Mouse (Mus musculus) kidney, postnatal 25 days (tissue): ENCODE results near the gene Il1r1.
A peak's percentile ranks its signal among the peaks of the same experiment; 100 is the strongest.

Experiments used
- DNase-seq, 2 experiments: peaks; one replicate each; pipeline ENCODE4 v3.0.0; 2021; ENCODE audit warnings: mixed read lengths in 2 of 2

Gene Il1r1

DNA sequence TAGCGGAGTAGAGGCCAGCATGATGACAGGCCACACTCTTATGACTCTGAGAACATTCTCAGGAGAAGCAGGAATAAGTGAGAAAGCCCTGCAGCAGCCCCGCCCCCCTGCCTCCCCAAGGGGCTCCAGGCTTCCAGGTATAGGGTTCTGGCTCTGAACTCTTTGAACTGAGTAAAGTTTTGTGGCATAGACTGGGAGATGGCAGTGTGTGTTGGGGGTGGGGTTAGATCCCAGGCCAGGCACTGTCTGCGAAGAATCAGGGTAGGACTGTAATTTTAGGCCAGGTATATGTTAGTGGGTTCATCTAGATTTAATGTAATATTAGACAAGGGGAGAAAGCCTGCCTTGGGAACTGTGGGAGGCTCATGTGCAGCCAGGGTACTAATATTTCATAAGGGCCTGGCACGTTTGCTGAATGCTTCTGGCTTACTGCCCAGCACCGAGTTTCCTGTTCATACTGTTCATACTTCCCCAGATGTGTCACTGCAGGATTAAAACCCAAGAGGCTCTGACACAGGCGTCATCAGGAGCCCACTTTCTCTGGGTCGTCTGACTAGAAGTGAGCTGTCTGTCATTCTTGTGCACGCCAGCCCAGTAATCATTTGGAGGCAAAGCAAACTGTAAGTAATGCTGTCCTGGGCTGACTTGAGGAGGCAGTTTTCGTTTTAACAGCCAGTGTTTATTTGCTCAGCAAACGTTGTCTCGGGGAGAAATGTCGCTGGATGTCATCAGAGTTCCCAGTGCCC is at the start of gene Il1r1:
Il1r1 (plus strand) TSS at position 542 of the 746 bp plus-strand sequence.
- peak; percentile 88 to 92 for DNase-seq

DNA sequence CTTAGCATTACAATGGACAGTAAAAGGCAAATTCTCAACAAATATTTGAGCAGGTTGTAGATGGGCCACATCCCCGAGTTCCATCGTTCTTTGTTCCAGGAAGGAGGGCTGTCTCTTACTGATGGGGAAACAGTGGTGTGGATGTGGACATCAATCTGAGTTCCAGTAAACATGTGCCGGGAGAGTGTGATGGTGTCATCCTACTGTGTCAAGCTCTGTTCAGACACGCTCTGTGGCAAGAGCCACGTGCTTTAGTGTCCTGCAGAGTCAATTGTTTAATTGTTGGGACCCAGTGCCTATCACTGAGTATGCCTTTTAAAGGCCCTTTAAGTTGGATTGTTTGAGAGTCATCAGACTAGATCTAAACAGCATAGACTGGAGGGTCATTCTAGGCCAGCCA is 49.8 kb upstream of the Il1r1 start:
- DNase-seq: no peak

DNA sequence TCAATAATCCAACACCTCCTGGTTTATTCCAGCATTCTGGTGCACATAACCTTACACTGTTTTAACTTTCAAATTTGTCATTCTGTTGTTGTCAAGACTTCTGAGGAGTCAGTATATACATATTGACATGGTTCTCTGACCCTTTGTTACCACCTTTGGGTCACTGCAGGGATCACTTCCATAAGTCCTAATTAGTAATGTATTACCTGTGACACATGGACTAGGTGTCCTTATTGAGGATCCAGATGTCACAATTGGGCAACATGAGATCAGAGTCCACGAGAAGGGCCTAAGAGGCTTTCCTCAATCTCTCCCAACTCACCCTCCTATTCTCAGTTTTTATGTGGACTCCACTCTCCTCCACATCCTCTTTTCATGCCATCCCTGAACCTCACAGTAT is 49.1 kb upstream of the Il1r1 start:
- no peak for DNase-seq

DNA sequence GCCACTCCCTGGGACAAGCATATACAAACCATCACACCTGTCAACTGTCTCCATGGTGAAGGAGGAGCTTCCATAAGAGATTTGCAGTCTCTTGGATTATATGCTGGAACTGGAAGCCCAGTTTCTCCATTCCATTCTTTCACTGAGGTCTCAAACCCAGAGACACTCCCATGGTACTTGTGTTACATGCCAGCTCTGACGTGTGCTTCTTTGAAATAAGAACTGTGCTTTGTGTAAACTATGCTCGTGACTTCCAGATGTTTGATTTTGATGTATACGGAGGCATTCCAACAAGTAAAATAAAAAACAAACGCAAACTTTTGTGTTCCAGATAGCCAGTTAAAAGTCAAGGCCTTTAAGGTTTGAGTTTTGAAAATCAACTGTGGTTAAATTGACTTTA is 45.8 kb upstream of the Il1r1 start:
- no peak for DNase-seq

DNA sequence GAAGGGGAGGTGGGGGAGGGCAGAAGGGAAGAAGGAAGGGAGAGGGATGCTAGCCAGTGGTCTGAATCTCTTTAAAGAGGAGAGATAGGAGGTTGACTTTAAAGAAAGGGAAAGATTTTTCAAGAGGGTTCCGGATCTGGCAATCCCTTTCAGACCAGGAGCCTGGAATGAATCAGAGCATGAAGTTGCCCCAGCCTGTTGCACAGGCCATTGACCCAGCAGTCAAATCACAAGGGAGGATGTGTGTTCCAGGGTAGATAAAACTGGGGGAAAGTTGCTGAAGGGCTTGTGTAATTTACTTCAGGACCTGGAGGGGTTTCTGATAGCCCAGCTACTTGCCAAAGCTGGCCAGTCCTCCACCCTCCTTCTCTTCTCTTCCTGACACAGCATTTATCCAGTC is 45.4 kb upstream of the Il1r1 start:
- no peak for DNase-seq

DNA sequence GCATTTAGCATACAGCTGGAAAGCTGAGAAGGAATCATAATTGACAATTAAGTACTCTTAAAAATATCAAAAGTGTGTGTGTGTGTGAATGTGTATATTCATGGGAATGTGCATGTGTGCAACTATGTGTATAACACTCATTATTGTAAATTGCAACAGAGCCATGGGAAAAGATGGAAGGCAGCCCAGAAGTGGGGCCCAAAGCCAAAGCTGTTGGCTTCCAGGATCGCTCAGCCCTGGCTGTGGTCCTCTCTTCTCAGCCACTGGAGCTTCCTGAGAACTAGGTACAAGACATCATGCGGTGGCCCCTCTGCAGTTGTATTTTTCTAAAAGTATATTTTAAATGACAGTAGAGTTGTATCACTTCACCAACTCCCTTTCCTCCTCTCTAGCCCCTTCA is 44.0 kb upstream of the Il1r1 start:
- DNase-seq: no peak

DNA sequence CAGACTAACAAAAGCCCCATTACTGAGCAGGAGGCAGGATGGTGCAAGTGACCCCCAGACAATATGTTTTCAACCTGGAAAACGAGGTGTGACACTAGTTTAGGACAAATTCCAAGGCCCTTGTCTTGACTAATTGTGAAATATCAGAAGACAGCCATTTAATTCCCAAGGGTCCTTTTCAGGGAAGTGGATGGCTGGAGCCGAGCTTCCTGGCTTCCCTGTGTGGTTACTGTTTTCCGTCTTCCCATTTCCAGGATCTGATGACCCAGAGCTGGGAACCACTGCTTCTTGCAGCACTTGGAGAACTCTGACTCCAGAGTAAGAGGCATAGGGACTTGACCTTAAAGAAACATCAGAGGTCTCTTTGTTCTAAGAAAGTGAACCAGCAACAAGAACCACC is 43.2 kb upstream of the Il1r1 start:
- no peak for DNase-seq

DNA sequence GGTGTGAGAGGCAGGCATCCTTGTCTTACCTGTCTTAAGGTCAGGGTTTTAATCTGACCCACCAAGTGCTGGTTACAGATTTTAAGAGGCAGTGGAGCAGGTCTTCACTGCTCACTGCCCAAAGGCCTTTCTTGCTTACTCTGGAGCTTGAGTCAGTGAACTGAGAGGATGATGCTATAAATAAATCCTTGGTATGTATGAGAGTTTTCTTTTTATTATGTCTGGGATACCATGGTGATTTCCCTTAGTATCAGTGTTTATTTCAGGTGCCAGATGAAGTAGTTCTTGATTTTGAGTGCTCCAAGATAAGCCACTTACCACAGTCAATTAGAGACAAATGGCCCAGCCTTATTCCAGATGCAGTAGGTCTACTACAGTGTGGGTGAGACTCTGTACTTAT is 41.5 kb upstream of the Il1r1 start:
- DNase-seq: no peak

DNA sequence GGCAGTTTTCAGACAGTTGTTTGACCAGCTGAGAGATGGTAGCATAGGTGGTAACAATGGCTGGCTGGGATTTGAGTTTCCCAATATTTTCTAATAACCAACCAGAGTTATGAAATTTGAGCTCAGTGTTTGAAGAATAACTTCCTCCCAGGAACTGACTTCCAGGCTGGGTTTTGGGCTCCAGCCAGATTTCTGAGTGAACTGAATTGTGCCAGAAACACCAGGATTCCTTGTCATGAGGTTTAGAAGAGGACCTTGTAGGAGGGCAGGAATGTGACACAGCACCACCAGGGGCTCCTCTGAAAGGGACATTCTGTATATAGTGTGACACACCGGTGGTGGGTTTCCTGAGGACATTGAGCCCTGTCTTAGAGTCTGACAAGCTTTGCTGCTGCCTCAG is 36.9 kb upstream of the Il1r1 start:
- peak; percentile 66 to 74 for DNase-seq

DNA sequence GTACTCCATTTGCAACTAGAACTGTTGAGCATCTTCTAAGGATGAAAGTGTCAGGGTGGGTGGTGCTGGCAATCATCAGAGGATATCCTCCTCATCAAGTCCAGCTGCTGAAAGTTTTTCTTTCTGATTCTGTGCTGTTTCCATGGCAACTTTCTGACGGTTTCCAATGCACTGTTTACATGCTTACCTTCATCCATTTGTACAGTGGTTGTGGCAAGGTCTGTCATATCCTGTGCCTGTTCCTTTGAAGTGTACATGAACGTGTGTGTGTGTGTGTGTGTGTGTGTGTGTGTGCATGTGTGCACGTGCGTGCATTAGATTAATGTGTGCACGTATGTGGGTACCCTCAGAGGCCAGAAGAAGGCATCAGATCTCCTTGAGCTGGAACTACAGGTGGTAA is 34.9 kb upstream of the Il1r1 start:
- DNase-seq: no peak

DNA sequence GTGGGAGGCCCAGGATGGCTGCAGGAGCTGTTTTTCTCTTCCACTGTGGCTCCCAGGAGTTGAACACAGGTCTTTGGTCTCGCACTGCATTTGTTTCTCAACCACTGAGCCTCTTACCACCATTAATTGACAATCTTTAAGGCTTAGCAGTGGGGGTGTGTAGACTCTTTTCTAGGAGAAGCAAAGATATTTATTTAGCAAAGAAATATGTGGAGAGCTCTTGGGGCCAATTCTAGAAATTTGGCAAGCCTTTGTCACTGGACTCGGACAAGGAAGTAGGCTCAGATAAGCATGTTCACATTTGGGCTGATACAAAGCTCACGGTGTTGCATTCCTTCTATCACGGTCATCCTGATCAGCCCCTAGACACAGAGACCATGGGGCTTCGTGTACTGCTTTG is 34.0 kb upstream of the Il1r1 start:
- no peak for DNase-seq

DNA sequence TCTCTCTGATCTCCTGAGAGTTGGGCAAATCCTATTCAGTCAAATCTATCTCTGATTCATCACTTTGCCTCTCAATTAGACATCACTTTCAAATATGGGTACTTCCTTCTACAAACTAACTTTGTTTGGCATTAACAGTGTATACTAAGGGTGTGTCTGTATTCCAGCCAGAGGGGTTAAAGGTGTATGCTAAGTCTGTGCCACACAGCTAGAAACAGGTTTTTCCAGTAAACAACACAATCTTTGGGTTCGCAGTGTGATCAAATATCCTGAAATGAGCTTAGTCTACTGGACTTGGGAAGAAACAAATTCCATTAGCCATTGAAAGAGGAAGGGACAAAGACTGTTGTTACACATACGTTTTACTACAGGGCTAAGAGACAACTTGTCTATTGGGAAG is 30.6 kb upstream of the Il1r1 start:
- DNase-seq: no peak

DNA sequence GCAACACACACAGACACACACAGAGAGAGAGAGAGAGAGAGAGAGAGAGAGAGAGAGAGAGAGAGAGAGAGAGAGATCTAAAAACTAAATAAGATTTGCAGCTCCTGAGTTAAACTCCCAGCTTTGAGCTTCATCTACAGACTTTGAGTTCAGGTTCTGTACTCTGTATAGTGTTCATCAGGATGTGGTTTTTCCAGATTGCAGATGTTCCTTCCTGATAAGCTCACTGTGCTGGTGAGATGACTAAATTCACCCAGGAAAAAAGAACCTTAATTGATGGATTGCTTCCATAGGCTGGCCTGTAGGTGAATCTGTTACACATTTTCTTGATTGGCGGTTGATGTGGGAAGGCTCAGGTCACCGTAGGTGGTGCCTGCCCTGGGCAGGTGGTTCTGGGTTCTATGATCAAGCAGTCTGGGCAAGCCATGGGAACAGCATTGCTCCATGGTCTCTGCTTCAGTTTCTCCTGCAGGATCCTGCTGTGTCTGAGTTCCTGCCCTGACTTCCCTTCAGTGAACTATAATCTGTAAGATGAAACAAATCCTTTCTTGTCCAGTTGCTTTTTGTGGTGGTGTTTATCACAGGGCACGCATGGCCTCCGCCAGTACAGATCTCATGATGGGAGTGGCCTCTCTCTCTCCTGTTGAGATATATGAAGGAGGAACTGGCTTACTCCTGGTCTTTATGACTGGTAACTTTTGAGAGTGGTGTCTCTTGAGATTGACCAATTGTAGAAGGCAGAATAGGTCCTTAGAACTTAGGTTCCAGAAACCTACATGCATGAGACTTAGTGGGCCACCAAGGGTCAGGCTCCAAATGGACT is 11.3 kb upstream of the Il1r1 start:
- DNase-seq: no peak

DNA sequence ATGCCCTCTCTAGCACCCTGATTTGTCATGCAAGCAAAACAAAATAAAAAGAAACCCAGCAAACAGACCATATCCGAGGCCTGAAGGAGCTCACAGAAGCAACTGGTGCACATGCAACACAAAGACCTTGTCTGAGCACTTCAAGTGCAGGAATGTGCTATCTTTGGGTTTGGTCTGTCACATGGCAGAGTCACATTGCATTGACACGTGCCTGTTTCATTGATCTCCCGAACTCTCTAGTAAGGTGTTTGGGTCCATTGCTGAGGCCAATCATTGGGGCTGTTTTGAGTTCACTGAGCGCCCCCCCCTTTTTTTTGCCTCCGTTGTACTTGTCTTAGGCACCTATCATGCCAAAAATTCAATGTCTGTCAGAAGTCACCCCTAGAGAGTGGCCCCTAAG is 7.4 kb upstream of the Il1r1 start:
- no peak for DNase-seq

DNA sequence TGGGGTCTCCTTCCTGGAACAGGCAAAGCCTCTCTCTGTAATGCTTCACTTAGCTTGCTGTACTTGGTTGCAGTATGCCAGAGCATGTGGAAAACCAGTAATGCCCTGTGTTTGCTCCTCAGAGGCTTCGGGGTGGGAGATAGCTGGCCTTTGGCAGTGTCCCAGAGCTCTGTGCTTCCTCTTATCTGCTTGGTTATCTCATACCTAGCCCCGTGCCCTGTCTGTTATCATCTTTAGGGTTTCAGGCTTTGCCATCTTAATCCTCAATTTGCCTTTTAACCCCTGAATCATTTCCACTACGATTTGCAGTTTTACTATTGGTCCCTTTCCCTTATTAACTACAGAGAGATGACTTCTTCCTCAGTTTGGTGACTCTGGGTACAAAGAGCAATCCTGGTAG is 6.3 kb upstream of the Il1r1 start:
- DNase-seq: no peak

DNA sequence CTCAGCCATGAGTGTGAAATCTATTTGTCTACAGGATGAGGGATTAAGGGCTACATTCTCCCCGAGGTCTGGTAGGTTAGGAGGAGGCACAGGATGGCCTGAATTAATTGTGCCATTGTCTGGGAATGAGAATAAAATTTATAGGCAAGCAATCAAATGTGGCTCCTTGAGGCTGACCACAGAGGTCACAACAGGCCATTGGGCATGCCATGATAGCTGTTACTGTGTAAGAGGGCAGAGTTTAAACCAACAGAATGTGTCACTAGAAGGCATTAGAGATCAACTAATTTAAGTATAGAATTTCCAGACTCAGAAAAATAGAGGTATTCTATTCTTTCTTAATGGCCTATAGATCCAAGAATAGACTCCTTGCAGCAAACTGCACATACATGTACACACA is 4.3 kb upstream of the Il1r1 start:
- no peak for DNase-seq

DNA sequence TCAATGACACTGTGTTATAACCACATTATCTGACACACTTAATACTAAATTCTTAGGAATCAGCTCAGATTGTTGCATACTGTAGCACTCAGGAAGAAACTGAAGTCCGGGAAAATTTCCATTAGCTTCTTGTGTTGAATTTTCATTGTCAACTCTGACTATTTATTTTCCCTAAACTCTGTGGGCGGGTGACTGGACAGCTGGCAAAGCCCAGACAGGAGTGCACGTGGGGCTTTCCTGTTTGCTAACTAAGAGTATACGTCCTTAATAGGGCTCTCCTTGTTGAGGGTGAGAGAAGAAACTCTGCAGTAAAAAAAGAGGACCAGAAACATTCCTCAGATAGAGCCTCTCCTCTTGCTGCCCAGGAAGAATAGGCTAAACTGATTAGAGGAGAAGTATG is 3.0 kb upstream of the Il1r1 start:
- no peak for DNase-seq

DNA sequence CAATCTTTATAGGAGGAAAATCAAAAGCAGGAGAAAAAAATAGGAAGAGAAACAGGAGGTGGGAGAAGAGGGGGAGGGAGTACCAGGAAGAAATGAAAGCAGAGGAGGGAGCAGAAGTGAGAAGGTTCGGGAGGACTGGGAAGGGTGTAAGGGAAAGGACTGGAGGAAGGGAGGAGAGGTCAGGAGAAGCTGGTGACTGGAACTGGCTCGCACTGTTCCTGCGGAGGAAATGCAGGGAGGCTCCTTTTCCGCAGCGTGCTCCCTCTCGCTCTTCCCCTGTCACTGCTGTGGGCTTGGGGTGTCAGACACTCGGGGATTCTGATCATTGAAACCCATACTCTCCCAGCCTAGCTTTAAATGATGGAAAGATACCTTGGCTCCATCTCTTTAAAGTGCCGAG is 2.2 kb upstream of the Il1r1 start:
- peak; percentile 12 to 51 for DNase-seq

DNA sequence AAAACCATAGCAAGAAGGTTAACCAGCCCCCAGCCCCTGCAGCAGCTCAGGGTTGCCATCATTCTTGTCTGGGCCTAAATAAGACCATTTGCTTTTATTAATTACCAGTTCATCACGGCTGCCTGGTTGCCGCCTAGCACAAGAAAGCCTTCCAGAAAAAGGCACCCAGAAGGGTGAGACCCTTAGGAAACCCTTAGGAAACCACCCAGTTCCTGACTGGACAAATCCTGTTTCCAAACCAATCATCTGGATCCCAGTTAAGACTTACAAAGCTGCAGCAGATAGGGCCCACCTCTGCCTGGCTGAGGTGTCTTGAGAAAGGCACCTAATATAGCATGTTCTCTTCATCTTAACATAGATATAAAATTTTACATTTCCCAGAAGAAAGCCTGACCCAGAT is 1.3 kb upstream of the Il1r1 start:
- no peak for DNase-seq

DNA sequence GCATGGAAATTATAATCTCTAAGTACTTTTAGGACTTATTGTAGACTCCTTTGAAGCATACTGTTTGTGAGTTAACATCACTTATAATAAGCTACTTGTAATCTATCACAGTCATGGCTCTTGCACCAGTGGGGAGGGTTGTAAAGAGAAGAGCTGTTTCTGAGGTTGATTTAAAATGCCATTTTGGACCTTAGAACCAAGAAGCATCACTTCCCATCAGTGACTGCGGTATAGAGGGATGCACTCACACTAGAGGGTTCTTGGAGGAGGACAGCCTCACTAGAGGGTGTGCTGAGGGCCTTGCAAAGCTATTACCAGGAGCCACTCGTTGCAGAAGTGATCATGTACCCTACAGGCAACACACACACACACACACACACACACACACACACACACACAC is 700 bp downstream of the Il1r1 start:
- no peak for DNase-seq

DNA sequence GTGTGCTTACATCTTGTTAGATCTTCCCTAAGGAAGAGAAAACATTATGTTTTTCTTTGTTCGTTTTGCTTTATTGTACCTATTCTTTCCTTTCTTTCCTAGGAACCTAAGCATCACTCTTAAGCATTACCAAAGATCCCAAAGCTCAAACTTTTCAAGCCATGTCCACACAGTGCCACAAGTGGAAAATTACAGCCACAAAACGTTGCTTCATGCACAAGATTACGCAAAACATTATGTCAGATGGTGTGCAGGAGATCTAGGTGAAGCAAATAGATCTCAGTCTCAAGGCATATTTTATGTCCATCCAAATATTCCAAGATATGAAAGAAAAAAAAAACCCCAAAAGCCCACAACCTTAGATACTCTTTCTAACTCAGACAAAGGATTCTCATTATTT is 4.2 kb downstream of the Il1r1 start:
- no peak for DNase-seq

DNA sequence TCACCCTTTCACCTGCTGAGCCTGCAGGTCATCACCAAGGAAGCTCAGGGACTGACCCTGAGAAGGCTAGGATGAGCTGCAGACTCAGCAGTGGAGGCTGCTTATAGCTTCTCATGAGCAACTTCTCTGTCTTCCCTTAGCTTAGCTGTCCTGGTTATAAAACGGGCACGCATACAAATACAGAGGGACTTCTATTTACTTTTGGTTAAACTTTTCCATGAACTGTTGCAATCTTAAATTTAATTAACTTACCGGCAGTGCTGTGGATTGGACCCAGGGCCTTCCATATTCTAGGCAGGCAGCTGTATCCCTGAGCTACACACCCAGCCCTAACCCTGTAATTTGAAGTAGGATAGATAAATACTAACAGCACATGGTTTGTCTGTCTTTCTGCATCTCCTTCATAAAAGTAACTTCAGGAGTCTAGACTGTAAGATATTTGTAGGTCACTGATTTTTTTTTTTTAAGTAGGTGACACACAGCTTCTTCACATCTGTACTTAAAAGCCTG is 4.9 kb downstream of the Il1r1 start:
- no peak for DNase-seq

DNA sequence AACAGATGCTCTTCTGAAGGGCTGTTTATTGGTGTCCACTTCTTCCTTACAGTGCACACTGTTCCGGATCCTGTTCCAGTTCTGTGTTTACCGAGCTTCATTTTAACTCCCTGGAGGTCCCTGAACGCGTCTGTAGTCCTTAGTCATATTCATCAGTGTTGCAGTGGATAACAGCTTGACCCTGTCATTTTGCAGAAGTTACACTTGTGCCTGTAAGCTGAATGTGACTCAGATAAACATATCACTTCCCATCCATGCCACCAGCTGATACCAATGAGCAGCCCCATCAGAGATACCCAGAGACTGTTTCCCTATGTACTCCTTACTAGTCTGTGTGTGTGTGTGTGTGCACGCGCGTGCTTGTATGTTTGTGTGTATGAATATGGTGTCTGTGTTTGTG is 5.5 kb downstream of the Il1r1 start:
- no peak for DNase-seq

DNA sequence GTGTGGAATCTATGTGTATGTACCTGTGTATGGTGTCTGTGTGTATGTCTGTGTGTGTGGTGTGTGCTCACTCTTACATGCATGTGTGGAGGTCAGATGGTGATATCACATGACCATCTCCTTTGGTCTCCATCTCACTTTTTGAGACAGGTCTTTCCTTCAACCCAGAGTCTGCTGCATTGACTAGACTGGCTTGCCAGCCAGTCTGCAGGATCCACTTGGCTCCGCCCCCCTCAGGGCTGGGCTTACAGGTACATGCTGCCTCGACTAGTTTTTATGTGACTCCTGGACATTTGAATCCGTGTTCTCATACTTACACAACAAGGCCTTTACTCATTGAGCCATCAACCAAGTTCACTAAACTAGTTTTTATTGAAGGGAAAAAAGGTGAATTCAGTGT is 6.2 kb downstream of the Il1r1 start:
- no peak for DNase-seq
